Mouse (Mus musculus): ENCODE data around the gene Flrt2.

Gene Flrt2

DNA sequence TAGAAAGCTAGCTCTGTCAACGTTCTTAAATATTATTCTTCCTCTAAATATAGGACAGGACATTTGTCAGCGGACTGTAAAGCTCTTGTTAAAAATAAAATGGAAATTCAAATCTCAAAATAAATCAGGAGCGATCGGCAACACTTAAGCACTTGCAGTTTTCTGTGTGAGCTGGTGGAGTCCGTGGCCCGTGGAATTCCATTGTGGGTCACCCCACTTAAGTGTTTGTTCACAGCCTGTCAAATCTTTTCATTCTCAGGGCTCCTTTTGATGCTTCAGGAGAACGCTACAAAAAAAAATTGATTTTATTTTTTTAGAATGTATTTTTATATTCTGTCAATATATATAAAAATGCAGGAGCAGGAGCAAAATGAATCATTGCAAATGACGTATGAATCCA lies 45.5 kb downstream of the Flrt2 start:
- DNase-seq: no peak

DNA sequence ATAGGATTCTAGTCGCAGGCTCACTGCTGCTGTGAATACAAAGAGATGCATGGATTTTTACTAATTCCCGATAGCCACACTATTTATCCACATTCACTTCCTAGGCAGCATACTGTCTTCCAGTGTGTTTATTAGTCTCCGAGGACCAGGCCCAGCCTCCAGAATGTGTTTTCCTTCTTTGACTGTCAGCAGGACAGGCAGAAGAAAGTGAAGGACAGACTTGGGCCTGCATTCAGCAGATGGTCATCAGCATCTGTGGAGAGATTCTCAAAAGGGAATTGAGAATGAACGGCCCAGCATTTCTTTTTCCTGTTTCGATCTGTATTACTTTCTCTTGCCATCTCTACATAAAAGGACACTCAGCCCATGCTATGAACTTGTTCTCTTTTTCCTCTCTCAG lies 46.0 kb downstream of the Flrt2 start:
- no peak for DNase-seq

DNA sequence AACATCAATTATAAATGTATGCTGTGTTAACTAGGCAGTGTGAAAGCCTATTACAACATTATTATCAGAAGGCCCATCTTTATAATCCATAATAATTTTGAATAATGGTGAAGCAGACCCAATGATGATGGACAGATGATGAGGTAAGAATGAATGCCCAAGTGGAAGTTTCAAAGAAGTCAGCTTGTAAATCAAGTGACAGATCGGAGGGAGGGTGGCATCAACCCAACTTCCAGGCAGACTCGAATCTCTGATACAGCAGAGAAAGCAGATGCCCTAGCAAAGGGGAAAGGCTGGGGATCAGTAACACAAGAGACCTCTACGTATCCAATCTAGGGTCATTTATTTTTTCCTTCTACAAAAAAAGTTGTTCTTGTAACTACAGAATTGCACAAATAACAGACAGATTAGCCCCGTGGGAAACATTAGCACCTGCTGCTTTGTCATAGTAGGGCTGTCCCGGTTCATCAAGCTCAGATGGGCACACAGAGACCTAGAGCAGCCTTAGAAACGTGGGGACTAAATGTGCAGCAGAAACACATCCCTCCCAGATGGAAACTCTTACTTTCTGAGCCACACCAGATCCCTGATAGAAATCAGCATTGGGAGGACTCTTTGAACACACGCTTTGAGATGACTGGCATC lies 46.6 kb downstream of the Flrt2 start:
- no peak for DNase-seq

DNA sequence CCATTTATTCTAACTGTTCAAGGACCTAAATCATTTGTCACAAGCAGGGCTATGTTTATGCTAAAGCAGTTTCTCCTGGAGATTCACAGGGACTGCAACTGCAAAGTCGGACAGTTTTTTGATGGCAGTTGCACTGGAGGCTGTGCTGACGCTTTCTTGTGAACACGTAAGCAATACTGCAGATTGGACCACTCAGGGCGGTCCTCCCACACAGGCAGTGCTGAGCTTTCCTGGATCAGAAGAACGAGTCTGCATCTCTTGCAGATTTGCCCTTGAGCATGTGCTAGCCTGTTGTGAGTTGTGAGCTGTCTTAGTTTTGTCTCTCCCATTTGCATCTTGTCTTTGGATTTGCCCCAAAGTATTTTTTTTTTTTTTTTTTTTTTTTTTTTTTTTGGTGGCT lies 47.7 kb downstream of the Flrt2 start:
- DNase-seq: no peak

DNA sequence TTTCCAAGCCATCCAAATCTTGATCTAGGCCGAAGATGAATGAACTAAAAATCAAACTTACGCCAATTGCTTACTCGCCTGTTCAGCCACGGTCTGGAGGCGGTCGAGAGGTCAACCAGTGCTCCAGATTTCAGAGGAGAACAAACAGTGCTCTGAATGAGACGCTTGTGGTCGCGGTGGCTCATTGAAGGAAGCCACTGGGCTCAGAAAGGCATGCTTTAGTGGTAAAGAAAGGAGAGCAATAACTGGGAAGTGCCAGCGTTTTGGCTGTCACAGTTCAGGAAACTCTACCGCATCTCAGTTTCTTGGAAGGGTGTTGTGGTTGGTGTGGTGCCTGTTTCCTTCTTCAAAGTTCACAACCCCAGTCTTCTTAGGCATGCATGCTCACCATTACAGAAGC lies 49.3 kb downstream of the Flrt2 start:
- no peak for DNase-seq

DNA sequence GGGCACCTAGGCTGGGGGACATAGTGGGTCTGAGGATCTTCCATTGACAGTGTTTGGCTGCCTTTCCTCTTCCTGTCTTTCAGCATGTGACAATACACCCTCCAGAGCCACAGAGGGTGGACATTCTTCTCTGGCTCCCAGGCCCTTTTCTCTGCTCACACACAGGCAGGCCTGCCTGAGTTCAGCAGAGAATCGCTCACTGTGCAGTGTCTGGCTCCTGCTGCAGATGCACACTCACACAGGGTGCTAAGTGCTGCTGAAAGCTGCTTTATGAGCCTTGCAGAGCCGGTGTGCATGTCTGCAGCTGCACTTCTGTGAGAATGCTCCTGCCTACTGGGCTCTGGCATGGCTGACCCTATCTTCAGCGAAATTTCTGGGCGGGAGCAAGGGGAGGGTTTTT lies 52.3 kb downstream of the Flrt2 start:
- no peak for DNase-seq

DNA sequence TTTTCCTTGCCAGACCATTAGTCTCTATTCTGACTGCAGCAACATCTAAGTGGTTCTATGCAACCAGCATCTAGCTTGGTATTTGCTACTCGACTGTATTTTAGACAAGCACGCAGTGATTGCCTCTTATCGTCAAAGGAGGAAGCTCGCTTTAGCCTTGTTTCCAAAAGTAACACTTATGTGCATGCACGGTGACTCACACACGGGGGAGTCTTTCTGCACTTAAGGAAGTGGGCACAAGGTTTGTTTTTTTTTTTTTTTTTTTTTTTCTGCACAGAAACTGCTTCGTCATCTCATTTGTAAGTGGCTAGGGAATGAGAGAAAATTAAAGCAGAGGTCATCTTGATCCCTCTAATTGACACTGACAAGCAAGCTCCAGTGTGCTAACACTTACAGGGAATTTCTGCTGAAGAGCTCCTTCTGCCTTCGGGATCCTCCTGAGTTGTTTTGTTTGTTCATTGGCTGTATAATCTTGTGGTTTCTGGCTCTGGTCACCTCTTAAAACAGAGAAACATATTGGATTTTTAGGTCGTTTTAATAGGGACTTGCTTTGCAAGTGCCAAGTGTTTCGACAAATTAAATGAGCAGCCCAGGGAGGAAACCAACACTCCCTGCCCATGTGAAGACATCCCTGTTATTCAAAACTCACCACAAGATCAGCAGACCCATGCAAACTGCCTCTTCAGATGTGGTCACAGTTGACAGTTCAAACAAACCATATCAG lies 55.0 kb downstream of the Flrt2 start:
- no peak for DNase-seq

DNA sequence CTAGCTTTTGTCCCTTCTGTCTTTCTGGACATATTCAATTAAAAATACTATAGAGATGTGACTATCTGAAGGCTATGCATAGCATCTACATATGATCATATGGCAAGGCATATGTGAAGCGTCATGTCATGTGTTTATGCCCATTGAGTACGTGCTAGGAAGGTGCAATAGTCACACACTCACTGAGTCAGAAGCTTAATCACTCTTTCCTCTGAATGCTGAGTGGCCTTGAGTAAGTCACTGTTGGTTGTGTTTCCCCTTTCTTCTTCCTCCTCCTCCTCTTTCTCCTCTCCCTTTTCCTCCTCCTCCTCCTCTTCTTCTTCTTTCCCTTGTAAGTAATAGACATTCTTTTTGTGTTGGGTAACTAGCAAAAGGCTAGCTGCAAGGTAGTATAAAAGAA lies 56.7 kb downstream of the Flrt2 start:
- DNase-seq: no peak

DNA sequence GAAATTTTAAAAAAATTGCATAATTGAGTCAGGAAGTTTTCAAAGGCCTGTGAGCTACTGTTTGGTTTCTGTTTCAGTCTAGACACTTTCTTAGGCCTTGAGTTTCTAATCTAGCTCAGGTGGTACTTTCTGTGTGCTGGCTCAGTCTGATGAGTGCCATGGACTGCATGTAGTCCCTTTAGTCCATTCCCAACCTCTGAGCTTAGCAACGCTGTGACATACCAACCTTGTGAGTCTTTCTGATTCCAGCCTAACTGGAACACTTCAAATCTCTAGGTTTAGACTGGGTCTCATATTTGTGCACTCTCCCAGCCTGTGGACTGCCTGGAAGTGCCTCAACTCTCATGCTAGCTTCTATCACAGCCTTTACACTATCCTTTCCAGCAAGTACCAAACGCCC lies 57.2 kb downstream of the Flrt2 start:
- DNase-seq: no peak

DNA sequence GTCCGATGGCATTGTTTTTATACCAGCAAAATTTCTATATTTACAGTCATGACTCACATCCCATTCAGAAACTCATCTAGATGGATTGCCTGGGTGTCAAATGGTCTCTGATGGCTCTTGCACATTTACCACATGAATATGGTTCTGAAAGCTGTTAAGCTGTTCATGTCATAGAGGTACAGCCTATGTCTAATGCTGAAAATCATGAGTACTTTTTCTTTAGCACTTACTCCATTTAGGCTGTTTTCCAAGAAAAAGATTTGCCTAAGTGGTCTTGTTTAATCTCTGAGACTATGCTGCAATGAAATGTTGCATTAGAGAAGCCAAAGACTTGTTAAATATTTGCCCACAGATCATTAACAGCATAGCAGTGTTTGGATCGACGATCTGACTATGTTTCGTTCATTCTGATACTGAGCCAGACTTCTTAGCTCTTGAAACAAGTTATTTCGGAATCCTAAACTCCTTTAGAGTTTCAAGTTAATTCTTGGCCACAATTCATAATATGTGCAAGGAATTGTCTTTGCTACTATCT lies 67.3 kb downstream of the Flrt2 start:
- DNase-seq: no peak

DNA sequence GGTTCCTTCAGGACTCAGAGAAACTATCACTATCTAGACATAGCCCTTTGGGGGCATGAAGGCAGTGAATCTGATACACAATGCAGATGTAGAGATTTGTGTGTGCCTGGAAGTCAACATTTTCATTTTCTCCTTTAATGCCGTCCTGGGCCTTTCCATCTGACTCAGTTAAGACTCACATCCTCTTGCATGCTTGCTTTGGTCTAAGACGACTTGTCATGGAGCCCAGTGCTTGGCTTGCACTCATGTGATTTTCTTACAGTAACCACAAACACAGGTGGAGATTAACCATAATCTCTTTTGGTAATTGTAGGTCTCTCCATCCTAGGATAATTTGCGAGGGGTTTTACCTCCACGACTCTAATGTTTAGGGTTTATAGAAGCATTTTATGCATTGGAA lies 73.2 kb downstream of the Flrt2 start:
- no peak for DNase-seq

DNA sequence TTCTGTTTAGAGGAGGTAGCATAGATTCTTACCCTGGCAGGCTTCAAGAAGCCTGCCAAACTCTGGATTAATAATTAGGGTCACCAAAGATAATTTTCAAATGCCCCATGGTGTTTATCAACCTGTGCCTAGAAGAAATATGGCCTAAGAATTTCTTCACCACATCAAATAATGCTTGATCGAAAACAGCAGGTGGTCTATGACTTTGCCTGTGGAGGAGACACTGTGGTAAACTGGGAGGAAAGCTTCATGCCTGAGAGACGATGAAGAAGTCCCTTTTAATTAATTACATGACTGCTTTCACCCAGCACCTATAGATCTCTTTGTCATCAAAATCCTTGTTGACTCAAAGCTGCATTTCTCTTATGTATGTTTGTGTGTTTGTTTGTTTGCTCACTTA lies 77.0 kb downstream of the Flrt2 start:
- DNase-seq: no peak

DNA sequence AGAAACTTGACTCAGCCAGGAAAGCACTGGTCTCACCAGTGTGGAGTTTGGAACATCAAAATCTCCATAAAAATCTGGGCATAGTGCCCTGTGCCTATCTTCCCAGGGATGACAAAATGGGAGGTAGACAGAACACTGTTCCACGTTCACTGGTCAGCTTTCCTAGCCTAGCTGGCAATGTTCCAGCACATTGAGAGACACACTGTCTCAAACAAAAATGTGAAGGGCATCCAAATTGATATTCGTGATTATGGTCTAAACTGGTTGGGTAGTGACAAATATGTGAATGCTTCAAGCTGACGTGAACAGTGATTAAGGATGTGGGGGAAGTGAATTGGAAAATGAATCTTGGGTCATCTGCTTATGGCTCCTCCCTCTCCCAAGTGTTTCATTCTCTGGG lies 78.2 kb downstream of the Flrt2 start:
- no peak for DNase-seq

DNA sequence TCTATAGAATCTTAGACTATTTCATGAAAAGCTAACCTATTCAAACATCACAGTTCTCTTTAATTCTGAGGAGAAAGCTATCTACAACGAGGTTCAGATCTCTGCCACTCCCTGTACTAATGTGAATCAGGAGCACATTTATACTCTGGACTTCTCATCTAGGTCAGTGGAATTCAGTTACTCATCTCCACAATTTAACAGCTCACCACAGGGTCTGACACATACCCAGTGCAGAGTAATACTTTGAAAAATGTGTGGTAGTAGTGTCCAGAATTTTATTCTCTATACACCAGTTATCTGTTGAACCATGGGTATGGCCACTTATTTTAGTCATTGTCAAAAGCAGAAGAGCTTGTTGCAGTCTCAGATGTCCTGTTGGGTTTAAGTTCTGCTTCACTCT lies 98.1 kb downstream of the Flrt2 start:
- DNase-seq: no peak

DNA sequence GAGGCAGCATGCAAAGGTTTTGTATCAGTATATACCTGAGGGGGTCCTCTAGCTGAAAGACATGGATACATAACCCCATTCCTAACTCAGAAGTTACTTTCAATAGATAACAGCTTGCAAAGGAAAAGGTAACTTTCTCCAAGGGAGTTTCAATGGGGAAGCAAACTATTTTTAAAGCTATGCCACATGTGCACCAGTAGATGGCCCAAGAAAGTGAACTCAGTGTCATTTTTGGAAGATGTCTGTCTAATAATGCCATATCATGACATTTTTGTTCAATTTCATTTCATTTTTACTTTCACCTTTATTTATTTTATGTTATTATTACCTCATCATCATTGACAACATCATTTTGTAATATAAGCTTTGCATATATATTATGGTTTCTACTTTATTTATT lies 124.6 kb downstream of the Flrt2 start:
- DNase-seq: no peak
